Mouse (Mus musculus) liver, embryonic 13.5 days (tissue): ENCODE measurements around the gene Hmgb1. TPM values are rescaled to one million over a fixed set of nuclear protein-coding genes. Genes with fewer than 3 reads are reported as not detected.
A peak's percentile ranks its signal among the peaks of the same experiment; 100 is the strongest.

ENCODE experiments used
- ATAC-seq: fragments of 200-750 bp; cut with Nextera tagmentation; 2 replicates; pipeline ENCODE4 v1.8.0; 2017; ENCODE audit warnings: low read depth, mild to moderate bottlenecking, moderate number of reproducible peaks, moderate library complexity
- DNase-seq: peaks from one replicate; pipeline ENCODE4 v3.0.0; 2022
- H3K27ac ChIP-seq: fragments of 300-500 bp; sonication (generic); 2 replicates; pipeline ENCODE4 v1.5.1; 2015; ENCODE audit warnings: moderate library complexity, mild to moderate bottlenecking, inconsistent platforms
- H3K27me3 ChIP-seq: fragments of 300-500 bp; sonication (generic); 2 replicates; pipeline ENCODE4 v1.6.1; 2015; ENCODE audit warnings: mild to moderate bottlenecking, inconsistent platforms
- H3K36me3 ChIP-seq: fragments of 300-500 bp; sonication (generic); 2 replicates; pipeline ENCODE4 v1.6.1; 2015; ENCODE audit warnings: mild to moderate bottlenecking, inconsistent platforms
- H3K4me1 ChIP-seq: fragments of 300-500 bp; sonication (generic); replicated peaks from 2 replicates; pipeline ENCODE4 v1.6.1; 2015; ENCODE audit warnings: inconsistent platforms
- H3K4me2 ChIP-seq: fragments of 300-500 bp; sonication (generic); 2 replicates; pipeline ENCODE4 v1.6.1; 2015; ENCODE audit warnings: inconsistent platforms, mild to moderate bottlenecking, moderate library complexity
- H3K4me3 ChIP-seq: fragments of 300-500 bp; sonication (generic); replicated peaks from 2 replicates; pipeline ENCODE4 v1.5.1; 2015; ENCODE audit warnings: mild to moderate bottlenecking, inconsistent platforms
- H3K9ac ChIP-seq: fragments of 300-500 bp; sonication (generic); 2 replicates; pipeline ENCODE4 v1.6.1; 2015; ENCODE audit warnings: mild to moderate bottlenecking, inconsistent platforms
- H3K9me3 ChIP-seq: fragments of 300-500 bp; sonication (generic); replicated peaks from 2 replicates; pipeline ENCODE4 v1.6.1; 2016; ENCODE audit warnings: inconsistent platforms
- WGBS: fragments of 180-500 bp; shearing (Covaris S2); methylation state at CpG from one replicate; pipeline ENCODE4 v1.1.7; 2015; ENCODE audit not compliant: insufficient replicate concordance; 5-methylcytosine and 5-hydroxymethylcytosine counted together
- polyA plus RNA-seq: library from polyadenylated mRNA; unstranded; fragments of >200 nt; fragmentation: Nextera tagmentation; extraction: Ambion mirVana; gene quantifications from 2 replicates; pipeline ENCODE4 v1.2.1, GENCODE M21; 2015

The Hmgb1 gene
- polyA plus RNA-seq, 1 experiment from 2014 or later: 678 TPM

DNA sequence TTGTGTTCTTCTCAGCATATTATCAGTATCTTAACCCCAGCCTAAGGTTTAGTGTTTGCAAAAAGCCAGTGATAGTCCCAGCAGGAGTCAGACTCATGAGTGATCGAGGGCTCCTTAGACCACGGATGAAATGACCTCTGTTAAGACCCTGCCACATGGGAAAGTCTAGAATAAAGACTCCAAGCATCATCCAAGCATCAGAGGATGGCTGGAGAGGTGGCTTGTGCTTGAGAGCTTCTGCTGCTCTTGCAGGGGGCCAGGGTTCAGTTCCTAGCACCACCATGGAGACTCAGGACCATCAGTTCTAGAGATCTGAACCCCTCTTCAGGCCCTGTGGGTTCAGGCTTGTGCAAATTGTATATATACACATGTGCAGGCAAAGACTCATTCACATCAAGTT lies 16.2 kb downstream of the Hmgb1 start:
- no peak for DNase-seq
- ATAC-seq: no peak

GRCm38 (mm10) chr5:149166011-149166410 lies 18.3 kb downstream of the Hmgb1 start:
- Histone ChIP-seq H3K9ac (no peak overlapping the region), H3K4me3 (no peak overlapping the region), H3K27ac (no peak overlapping the region), H3K4me1 (no peaks in the 10 kb centered on the region), H3K4me2 (no peak overlapping the region), H3K36me3 (no peaks in the 10 kb centered on the region), H3K27me3 (no peaks in the 10 kb centered on the region), H3K9me3 (no peaks in the 10 kb centered on the region)
- DNase-seq (no peak), ATAC-seq (no peak)
- WGBS: 84% methylated on average over 10 of the region's 10 CpGs

More for the DNA sequence above, 16.2 kb downstream of the Hmgb1 start:
- Histone ChIP-seq H3K27me3 (no peaks in the 10 kb centered on the region), H3K9ac (no peak overlapping the region), H3K9me3 (no peaks in the 10 kb centered on the region), H3K4me2 (no peak overlapping the region), H3K4me1 (no peaks in the 10 kb centered on the region), H3K4me3 (no peak overlapping the region), H3K36me3 (no peaks in the 10 kb centered on the region), H3K27ac (no peak overlapping the region)
- 69% methylated on average over 2 of the region's 2 CpGs for WGBS

DNA sequence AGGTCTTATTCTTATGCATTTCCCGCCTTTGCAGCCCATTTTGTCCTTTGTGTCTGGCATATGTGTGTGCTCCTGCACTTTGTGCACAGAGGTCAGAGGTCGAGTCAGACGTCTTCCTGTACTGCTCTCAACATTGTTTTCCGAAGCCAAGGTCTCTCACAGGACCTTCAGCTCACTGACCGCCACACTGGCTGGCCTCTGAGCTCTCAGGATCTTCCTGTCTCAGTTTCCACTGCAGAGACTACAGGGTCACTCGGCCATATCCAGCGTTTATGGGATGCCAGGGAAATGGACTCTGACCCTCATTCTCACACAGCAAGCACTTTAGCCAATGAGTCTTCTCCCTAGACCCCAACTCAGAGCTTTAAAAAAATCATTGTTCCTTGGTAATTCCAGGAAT lies 19.4 kb downstream of the Hmgb1 start:
- Histone ChIP-seq H3K4me1 (no peaks in the 10 kb centered on the region; the same call in 1 of the 2 replicates), H3K27me3 (no peaks in the 10 kb centered on the region), H3K4me2 (no peak overlapping the region), H3K4me3 (no peak overlapping the region), H3K9ac (no peak overlapping the region), H3K27ac (no peak overlapping the region), H3K36me3 (no peaks in the 10 kb centered on the region), H3K9me3 (no peaks in the 10 kb centered on the region)
- peak; percentile 65 for ATAC-seq
- DNase-seq: no peak
- WGBS: 52% methylated on average over 7 of the region's 7 CpGs

- no peak overlapping the region for H3K4me2 ChIP-seq
- no peak for ATAC-seq
- H3K4me1 ChIP-seq: no peaks in the 10 kb centered on the region; the same call in 1 of the 2 replicates
- H3K27ac ChIP-seq: no peak overlapping the region
- H3K36me3 ChIP-seq: no peaks in the 10 kb centered on the region
- no peak for DNase-seq
- no peaks in the 10 kb centered on the region for H3K9me3 ChIP-seq
- H3K27me3 ChIP-seq: no peaks in the 10 kb centered on the region
- WGBS: 24% methylated on average over 7 of the region's 7 CpGs
- H3K4me3 ChIP-seq: no peak overlapping the region
- no peak overlapping the region for H3K9ac ChIP-seq
These were observed 21.4 kb downstream of the Hmgb1 start for GRCm38 (mm10) chr5:149162890-149163289.

- no peak overlapping the region for H3K27ac ChIP-seq
- H3K36me3 ChIP-seq: no peaks in the 10 kb centered on the region
- no peaks in the 10 kb centered on the region for H3K9me3 ChIP-seq
- WGBS: 63% methylated on average over 4 of the region's 4 CpGs
- DNase-seq (no peak), ATAC-seq (no peak)
- no peaks in the 10 kb centered on the region for H3K27me3 ChIP-seq
- no peak overlapping the region for H3K4me3 ChIP-seq
- H3K4me1 ChIP-seq: no peaks in the 10 kb centered on the region; the same call in 1 of the 2 replicates
- H3K9ac ChIP-seq: no peak overlapping the region
- H3K4me2 ChIP-seq: no peak overlapping the region
These were observed 23.8 kb downstream of the Hmgb1 start for GRCm38 (mm10) chr5:149160469-149160868.

DNA sequence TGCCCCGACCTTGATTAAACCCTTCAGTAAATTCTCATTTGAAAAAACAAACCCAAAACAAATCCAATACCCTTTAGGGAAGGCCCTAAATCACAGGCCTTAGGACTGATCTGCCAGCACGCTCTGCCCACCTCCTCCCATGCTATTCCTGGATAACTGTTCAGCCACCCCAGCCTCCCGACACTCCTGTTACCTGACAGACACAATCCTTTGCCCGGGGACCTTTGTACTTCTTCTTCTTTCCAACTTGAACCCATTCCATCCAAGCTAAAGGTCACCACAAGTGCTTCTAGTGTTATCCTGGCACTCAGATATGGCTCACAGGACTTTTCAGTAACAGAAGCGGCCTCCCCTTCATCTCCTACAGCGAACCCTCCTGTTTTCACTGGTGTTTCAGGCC lies 25.3 kb downstream of the Hmgb1 start:
- H3K4me3 ChIP-seq: no peak overlapping the region
- no peaks in the 10 kb centered on the region for H3K27me3 ChIP-seq
- DNase-seq (no peak), ATAC-seq (no peak)
- no peaks in the 10 kb centered on the region for H3K9me3 ChIP-seq
- H3K4me1 ChIP-seq: no peaks in the 10 kb centered on the region; the same call in 1 of the 2 replicates
- no peaks in the 10 kb centered on the region for H3K36me3 ChIP-seq
- no peak overlapping the region for H3K27ac ChIP-seq
- H3K4me2 ChIP-seq: no peak overlapping the region
- WGBS: 84% methylated on average over 6 of the region's 6 CpGs
- no peak overlapping the region for H3K9ac ChIP-seq

DNA sequence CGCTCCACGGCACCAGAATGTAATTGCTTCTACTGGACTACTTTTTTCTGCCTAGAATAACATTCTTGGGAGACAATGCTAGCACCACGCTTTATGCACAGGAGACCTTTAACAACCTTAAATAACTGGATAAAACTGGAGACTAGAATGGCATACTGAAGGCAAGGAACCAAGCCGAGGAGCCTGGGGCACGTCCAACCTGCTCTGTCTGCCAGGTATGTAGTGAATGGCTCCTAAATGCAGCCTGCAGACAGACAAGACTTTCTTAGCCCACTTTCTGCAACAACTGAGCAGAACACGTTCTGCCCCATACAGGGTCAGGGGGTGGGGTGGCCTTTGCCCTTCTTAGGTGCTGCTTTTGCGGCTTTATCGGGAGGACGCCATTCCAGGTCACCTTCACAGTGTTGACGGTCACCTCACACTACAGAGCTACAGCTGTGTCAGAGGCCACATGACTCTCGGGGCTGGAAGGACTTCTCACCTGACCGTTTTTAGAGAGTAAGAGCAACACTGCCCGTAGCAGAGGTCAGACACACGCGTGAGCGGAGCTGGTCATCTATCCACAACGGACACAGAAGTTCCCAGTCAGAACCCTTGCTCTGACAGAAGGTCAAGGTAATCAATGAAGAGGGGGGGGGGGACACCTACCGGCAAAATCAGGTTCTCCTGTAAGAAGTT lies 27.3 kb downstream of the Hmgb1 start:
- DNase-seq (no peak), ATAC-seq (no peak)
- Histone ChIP-seq H3K9me3 (no peaks in the 10 kb centered on the region), H3K4me1 (no peaks in the 10 kb centered on the region; the same call in 1 of the 2 replicates), H3K9ac (no peak overlapping the region), H3K4me3 (no peak overlapping the region), H3K36me3 (no peaks in the 10 kb centered on the region), H3K27ac (no peak overlapping the region), H3K4me2 (no peak overlapping the region), H3K27me3 (no peaks in the 10 kb centered on the region)
- 79% methylated on average over 18 of the region's 18 CpGs for WGBS

DNA sequence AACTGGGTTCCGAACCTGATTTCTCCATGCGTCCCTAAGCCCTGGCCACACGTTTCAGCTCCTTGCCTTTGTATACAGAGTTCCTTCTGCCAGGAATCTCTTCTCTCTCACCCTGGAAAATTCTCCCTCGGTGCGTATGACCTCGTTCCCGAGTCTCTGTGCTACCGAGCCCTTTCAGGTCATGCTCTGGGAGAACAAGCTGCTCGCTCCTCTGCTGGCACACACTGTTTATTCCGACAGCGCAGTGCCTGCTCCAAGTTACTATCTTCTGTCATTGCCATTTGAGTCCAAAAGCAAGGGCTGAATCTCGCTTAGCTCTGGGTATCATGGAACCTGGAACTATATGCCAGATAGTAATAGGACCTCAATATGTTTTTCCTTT lies 31.5 kb downstream of the Hmgb1 start:
- no peak for ATAC-seq
- no peak overlapping the region for H3K27ac ChIP-seq

GRCm38 (mm10) chr5:149152063-149152773 lies 32.1 kb downstream of the Hmgb1 start:
- DNase-seq (no peak), ATAC-seq (no peak)
- H3K27ac ChIP-seq: no peak overlapping the region
- WGBS: 61% methylated on average over 13 of the region's 13 CpGs
- no peak overlapping the region for H3K9ac ChIP-seq
- H3K27me3 ChIP-seq: no peaks in the 10 kb centered on the region
- H3K36me3 ChIP-seq: no peaks in the 10 kb centered on the region
- H3K4me3 ChIP-seq: no peak overlapping the region
- H3K4me2 ChIP-seq: no peak overlapping the region
- peaks cover 17% of the 10 kb centered on the region for H3K4me1 ChIP-seq
- H3K9me3 ChIP-seq: no peaks in the 10 kb centered on the region

More for the DNA sequence above, 31.5 kb downstream of the Hmgb1 start:
- Histone ChIP-seq H3K4me3 (no peak overlapping the region), H3K4me1 (peaks cover 11% of the 10 kb centered on the region), H3K27me3 (no peaks in the 10 kb centered on the region), H3K9ac (no peak overlapping the region), H3K4me2 (no peak overlapping the region), H3K36me3 (no peaks in the 10 kb centered on the region), H3K9me3 (no peaks in the 10 kb centered on the region)
- no peak for DNase-seq
- WGBS: 71% methylated on average over 12 of the region's 12 CpGs

- Histone ChIP-seq H3K4me3 (no peak overlapping the region), H3K9ac (no peak overlapping the region), H3K9me3 (no peaks in the 10 kb centered on the region), H3K4me2 (no peak overlapping the region), H3K36me3 (no peaks in the 10 kb centered on the region), H3K27me3 (no peaks in the 10 kb centered on the region), H3K4me1 (peaks cover 26% of the 10 kb centered on the region), H3K27ac (no peak overlapping the region)
- peak; percentile 67 for ATAC-seq
- WGBS: 73% methylated on average over 3 of the region's 3 CpGs
- DNase-seq: no peak
These were observed 33.4 kb downstream of the Hmgb1 start for GRCm38 (mm10) chr5:149150882-149151281.

- H3K4me2 ChIP-seq: no peak overlapping the region
- H3K4me1 ChIP-seq: peaks cover 26% of the 10 kb centered on the region
- no peaks in the 10 kb centered on the region for H3K27me3 ChIP-seq
- no peak overlapping the region for H3K27ac ChIP-seq
- H3K9ac ChIP-seq: no peak overlapping the region
- H3K36me3 ChIP-seq: no peaks in the 10 kb centered on the region
- ATAC-seq: peak; percentile 43; the same call in 1 of the 2 replicates
- WGBS: 27% methylated on average over 8 of the region's 8 CpGs
- no peak for DNase-seq
- H3K4me3 ChIP-seq: no peak overlapping the region
- H3K9me3 ChIP-seq: no peaks in the 10 kb centered on the region
These were observed 36.8 kb downstream of the Hmgb1 start for GRCm38 (mm10) chr5:149147386-149148000.
